Mouse (Mus musculus) thymus, postnatal 4 days (tissue): ENCODE results near the gene Mthfd1l.

Source experiments
- DNase-seq: peaks from one replicate; pipeline ENCODE4 v3.0.0; 2021

The Mthfd1l gene

DNA sequence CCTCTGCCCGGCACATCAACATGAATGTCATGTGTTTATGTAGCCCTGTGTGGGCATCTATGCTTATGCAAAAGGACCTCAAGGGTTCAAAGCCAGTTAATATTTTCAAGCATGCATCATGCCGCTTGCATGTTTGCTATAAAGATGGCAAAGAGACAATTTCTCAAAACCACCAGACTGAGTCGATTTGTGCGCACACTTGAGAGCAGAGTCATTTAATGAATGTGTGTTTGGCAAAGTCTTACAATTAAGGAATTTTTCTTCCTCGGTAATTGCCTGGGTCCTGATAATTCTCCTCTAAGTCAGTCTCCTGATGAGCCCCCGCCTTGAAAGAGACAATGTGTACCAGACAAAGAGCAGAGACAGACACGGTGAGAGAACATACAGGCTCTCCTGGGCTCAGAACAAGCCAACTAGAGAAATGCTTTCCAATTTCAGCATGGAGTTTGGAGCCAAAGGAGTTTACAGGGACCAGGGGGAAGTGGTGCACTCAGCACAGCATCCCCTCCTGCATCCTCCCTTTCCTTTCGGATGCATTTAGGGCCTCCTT, 186.7 kb downstream of the Mthfd1l start:
- DNase-seq, result no peak

DNA sequence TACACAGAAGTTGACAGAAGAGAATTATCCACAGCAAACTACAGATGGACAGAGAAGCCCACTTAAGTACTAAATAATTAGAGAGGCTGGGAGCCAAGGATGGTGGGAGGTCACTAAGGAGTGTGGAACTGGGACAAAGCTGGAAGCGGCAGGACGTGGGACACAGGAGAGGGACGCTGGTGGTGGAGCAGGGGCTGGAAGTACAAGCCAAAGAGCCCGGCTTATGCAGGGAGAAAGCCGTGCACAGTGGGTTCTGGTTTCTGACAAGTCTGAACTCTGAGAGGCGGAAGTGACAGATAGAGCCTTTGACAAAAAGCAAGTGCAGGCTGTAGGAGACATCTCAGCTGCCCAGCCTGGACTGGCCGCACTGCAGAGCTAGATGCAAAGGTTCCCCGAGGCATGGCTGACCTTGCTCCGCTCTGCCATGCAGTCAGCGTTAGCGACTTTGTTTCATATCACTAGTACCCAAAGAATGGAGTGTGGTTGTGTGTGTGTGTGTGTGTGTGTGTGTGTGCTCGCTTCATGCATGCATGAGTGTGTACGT, 187.4 kb downstream of the Mthfd1l start:
- no peak for DNase-seq

DNA sequence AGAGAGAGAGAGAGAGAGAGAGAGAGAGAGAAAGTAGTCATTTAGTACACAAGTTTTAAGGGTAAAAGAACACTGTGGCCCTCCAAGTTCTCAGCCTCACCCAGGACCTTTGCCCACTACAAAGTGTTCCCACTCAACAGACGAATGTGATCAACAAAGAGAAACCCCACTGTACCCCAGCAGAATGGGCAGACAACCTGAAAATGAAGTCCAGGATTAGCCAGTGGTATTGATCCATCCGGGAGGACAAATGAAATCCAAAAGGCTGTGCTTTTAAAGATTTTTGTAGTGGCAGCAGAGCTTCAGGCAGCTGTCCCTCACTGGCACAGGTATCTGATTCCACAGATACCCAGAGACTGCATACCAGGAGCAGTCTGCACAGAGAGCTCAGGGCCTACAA, 189.1 kb downstream of the Mthfd1l start:
- DNase-seq, result no peak

DNA sequence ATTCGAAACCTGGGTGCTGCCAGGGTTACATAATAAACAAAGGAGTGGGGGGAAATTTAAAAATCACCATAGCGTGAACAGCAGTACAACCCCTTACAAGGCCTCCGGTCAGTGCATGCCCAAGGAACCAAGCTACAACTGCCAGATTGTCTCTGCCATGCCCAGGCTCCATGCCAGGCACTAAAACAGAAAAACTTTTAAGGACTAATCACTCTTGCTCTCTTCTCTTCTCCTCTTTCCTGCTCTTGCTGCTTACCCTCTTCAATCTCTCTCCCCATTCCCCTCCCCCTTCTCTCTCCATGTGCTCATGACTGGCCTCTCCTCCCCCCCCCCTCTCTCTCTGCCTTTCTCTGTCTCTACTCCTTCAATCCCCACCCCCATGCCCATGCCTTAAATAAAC, 190.1 kb downstream of the Mthfd1l start:
- DNase-seq, result no peak

DNA sequence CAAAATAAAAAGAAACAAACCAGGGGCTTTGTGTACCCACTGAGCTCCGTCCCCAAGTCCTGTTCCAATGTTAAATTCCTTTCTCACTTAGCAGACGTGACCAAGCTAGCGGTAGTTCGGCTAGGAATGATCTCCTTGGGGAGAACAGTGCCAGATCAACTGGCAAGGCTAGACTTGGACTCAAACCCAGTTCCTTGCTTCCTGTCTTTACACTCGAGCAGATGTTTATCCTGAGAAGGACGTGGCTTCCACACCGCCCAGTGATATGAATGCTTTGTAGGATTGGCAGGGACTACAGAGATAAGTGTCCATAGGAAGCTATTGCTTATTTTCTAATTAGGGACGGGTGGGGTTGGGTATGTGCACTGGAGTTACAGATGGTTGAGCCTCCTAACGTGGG, 191.8 kb downstream of the Mthfd1l start:
- DNase-seq, result no peak

DNA sequence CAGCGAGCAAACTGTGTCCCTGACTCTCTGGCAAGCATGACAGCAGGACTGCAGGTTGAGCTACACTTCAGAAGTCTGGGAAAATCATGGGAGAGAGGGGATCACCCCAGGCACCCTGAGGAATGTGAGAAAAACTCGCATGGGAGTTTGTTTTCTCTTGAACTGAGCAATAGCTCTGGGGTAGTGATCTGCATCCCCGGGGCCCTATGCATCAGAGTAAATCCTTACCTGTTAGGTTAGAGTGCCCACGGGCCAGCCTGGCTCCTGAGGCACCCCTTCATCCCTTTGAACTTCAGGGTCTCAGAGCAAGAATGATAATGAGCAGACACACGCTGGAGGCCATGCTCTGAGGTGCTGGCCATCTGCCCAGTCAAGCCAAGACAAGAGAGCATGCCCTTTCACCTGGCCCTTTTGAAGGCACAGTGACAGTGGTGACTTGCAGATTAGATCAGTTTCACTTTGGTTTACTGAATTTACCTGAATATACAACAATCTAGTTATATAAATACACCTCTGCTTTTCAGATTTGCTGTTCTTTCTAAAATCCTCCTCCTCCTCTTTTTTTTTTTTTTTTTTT, 195.4 kb downstream of the Mthfd1l start:
- DNase-seq, result no peak

DNA sequence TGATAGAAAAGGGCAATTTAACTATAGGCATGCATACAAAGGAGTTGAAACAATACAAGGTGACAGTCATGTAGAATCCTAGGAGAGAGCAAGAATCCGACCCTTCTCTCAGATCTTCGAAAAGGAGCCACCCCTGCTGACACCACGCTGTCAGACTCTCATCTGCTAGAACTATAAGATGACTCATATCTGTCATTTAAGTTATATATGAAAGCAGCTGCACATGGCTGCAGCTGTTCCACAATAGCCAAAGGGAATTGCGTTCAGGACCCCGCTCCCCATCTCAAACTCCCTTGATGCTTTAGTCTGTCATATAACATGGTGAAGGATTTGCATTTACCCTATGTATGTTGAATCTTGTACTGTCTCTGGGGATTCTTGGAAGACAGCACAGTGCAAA, 201.3 kb downstream of the Mthfd1l start:
- no peak for DNase-seq

DNA sequence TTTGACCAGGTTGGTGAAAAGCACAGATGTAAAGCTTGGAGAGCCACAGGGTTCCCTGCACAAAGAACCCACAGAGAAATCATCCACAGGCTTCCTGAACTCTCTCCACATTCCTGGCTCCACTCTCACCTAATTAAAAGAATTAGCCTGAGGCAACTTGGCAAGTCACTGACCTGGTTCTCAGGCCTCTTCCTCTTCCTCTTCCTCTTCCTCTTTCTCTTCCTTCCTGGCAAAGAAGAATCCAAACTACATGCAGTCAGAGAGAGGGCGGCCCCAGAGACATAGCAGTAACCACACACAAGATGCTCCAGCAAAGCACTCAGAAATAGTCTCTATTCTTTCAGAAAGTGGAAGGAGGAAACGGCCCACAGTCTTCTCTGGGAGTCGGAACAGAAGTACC, 201.8 kb downstream of the Mthfd1l start:
- DNase-seq, result no peak

DNA sequence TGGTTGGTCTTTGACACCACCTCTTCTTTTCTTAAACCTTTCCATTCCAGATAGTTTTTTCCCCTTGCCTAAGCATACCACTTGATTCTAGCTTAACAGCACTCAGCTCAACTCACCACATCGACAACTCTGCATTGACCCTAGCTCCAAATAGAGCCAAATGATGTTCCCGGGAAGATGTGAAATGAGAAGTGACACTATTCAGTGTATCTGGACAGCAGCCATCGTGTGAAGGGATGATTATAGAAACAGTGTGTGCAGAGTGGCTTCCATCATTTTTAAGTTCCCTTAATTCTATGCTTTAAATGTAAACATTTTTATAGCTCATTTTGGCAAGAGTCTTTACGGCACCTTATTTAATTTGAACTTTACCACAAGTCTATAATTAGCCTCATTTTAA, 204.4 kb downstream of the Mthfd1l start:
- no peak for DNase-seq

DNA sequence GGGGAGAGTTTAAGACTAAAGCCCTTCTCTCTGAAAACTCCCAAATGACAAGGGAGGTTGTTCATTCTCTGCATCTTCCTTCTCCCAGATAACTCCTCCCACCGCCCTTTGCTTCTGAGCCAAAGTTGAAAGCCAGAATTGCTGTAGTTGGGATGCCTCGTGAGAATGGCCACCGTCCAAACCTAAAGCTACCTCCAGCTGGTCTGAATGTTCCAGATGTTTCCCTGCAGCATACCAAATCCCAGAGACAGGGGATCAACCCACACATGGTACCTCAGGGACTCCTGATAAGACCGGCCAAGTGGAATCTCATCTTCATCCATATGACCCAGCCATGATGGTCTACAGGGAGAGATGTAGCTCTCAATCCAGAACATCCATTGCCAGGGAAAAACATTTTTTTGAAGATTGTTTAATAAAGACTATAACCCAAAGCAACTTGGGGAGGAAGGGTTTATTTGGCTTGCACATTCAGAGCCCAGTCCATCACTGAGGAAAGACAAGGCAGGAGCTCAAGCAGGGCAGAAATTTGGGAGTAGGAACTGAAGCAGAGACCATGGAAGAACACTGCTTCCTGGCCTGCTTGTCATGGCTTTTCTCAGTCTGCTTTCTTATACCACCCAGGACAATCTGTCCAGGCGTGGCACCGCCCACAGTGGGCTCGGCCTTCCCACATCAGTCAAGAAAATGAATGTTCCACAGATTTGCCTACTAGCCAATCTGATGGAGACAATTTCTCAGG, 206.3 kb downstream of the Mthfd1l start:
- DNase-seq, result no peak

DNA sequence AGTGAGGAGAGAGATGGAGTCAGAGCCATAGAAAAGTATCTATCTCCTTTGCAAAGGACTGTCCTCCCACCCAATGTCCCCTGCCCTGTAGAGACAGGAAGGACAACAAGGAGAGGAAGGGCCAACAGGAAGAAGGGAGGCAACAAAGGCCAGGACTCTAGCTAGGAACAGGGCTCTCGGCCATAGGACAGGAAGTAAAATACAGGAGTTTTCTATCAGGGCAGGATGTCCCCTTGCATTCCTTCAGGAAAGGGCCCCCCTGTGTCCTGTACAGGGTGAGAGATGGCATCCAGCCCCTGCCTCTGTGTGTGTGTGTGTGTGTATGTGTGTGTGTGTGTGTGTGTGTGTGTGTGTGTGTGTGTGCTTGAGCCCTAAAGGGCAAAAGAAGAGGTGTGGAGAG, 209.0 kb downstream of the Mthfd1l start:
- DNase-seq, result no peak

DNA sequence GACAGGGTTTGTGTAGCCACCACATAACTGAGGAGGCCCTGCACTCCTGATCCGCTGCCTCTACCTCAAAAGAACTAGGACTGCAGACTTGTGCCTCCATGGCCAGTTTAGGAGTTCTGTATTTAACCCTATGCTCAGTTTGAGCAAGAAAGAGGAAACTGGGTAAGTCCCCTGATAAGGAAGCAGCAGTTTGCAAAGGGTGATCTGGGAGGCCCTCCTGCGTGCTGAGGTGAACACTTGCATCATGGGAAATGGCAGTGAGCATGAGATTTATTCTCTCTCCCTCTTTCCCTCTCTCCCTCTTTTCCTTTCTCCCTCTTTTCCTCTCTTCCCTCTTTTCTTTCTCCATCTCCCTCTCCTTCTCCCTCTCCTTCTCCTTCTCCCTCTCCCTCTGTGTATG, 209.5 kb downstream of the Mthfd1l start:
- DNase-seq, result no peak

DNA sequence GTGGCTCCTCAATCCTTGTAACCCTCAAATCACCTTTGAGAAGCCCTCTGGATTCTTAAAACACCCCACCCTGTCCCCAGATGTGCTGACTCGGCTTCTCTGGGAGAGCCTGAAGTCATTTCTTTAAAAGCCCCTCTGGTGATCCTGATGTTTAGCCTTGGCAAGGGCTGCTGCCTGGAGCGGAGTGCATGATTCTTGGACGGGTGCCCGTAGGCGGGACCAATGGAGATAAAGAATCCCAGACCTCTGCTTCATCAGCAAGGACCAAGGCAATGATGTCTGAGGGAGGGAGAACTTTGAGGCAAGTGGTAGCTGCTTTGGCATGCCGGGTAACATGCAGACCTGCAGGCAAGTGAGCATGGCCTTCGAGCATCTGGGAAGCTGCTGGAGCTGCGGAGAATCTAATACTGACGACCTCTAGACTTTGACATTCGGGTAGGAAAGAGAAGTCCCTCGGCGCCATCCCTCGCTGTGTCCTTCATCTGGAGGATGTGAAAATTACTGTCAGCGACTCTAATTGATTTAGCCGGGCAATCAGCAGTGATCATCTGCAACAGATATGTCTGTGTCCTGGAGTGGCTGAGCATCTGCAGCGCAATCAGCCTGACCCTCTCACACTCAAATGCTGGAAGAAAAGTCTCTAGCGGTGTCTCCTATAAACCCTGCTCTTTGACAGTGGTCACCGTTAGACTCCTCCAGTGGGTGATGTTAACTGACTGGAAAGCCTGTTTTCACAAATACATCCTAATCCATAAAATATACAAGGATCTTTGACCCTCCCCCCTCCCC, 215.9 kb downstream of the Mthfd1l start:
- no peak for DNase-seq

DNA sequence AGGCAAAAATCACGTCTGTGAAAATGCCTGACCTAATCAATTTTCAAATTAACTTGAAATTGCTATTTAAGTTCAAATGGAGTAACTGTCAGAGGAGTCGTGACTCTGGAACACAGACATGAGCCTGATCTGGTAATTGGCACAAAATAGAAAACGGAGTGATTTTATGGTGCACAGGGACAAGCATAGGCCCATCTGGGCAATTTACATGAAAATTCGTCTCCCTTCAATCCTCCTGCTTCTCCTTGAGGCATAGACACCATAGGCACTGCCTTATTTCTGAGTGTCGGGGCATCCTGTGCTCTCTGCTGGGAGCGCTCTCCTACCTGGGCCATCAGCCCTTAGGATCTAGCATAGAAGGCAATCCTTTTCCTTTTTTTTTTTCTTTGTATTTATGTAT, 216.5 kb downstream of the Mthfd1l start:
- no peak for DNase-seq

DNA sequence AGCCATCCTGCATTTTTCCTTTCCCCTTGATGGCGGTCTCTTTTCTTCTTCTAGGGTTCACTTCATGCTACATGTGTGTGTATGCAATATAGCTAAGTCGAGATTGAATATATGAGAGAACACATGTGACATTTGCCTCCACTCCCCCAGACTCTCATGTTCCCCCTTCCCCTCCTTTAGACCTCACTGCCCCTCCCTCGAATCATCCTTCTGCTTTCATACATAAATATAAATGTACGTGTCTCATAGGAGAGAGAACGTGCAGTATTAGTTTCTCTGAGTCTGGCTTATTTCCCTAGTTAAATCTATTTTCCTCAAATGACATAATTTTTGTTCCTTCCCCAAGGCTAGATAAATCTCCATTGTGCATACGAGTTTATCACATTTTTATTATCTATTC, 226.1 kb downstream of the Mthfd1l start:
- DNase-seq, result no peak

DNA sequence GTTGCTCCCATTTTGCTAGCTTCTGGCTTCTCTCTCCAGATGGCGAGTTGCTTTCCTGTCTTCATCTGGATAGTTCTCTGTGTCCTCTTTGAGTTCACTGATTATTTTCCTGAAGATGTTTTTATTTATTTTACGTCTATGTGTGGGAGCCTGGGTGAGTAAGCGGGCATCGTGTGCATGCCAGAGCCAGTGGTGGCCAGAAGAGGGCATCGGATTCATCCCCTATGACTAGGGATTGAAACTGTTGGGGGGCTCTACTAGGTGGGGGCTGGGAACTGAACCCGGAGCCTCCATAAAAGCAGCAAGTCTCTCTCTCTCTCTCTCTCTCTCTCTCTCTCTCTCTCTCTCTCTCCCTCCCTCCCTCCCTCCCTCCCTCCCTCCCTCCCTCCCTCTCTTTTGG, 227.0 kb downstream of the Mthfd1l start:
- no peak for DNase-seq

DNA sequence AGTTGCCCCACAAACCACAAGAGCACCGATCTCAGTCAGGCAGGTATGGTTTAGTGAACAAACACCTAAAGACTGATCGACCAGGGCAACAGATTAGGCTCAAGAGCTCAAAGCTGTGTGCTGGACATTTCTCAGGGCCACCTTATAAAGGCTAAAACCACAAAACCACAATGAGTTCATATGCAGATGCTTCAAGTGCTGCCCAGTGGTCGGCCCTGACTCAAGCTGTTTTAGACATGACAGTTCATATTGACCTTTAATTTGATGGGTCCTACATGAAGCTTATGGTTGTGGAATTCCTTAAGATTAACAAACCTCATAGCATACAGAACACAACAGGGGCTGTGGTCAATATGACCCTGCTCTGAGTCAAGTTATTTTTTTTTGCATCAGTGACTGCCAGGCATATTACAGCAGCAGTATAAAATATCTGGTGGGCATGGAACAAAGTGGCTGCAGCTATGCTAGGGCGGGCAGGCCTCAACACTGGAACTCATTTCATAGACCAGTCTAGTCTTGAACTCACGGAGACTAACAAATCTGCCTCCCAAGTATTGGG, 227.7 kb downstream of the Mthfd1l start:
- DNase-seq, result no peak

DNA sequence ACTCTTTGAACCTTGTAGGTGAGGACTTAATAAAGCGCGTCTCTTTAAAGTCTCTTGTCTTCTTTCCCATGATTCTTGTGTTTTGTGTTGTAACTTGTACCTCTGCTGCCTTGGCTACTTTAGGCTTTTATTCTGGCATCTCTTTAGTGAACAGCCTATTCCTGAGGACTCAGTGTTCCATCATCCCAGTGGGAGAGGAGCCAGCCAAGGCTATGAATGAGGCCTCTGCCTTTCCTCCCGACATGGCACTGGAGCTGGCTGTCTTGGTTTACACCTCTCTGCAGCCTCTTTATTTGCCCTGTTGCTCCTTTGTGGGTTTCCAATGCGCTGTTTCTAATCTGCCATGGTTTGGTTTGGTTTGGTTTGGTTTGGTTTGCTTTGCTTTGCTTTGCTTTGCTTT, 228.2 kb downstream of the Mthfd1l start:
- DNase-seq, result no peak

DNA sequence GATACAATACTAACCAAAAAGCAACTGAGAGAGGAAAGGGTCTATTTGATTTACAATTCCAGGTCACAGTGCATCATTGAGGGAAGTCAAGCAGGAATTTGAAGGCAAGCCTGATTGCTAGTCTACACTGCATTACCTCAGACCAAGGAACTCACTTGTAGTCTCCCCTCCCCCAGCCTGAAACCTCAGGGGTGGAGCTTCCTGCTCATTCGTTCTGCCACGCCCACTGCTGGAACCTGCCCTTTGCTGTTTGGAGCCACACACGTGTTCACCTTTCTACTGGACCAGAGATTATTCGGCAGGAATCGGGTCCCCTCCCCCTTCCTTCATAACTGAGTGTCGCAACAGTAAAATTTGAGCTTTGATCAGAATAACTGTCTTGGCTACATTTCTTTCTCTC, 230.7 kb downstream of the Mthfd1l start:
- DNase-seq, result peak; percentile 19

DNA sequence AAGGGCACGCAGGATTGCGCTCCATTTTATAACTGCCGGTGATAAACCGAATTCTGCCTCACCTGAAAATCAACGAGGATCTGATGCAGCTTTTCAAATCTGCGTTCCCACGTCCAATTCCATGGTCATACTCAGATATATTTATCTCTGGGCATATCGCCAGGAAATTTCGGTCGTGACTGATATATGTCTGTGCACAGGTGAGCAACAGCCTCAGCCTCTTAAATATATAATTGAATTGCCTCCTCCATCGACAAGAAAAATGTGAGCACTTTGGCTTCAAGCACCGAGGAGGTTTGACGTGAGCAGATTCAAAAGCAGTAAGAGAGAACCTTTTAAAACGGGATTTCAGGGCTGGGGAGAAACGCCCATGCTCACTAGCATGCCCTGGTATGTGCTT, 236.1 kb downstream of the Mthfd1l start:
- DNase-seq, result no peak

DNA sequence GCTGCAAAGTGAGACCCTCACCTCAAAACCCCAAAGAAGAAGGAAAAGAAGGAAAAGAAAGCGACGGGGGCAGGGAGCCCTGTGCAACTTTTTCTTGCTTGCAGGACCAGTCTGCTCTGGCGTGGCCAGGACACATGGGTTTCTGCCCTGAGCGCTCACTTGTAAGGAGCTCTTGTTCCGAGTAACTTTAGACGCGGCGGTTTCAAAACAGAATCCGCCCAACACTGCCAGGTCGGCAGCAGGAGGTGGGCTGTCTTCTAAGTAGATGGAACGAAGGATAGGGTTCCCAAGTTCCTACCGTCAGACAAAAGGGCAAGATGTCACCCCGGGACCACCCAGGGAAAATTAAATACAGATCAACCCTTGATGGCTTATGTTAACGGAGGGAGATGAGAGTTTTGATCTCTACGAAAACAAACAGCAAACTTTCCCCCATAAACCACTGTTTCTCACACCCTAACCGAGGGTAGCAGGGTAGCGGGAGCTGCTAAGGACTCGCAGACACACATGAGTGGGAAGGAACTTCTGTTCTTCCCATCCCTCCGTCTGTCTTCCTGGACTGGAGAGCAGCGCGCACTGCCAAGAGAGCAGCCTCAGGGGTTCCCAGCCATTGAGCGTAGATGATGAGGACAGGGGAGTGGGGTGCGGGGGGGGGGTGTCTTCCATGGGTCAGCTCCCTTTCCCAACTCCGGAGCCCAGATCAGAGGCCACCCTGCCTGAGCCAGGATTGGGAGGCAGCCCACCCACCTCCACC, 237.6 kb downstream of the Mthfd1l start:
- DNase-seq, result peak; percentile 11

DNA sequence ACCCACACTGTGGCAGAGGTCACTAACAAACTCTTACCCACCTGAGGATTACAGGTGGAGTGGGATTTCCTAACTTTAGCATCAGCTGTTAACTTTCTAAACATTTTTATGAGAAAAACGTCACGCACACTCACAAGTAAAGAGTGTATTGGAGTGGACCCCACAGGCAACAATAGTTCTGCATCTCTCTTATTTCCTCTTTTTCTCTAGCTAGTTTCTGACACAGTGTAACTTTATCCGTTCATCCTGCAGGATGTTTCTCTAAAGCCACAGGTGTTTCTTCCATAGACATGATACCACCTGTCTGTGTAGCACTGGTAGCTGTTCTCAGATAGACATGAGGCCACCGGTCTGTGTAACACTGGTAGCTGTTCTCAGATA, 238.1 kb downstream of the Mthfd1l start:
- no peak for DNase-seq
